Mouse (Mus musculus) midbrain, embryonic 12.5 days (tissue): ENCODE measurements around the gene Zswim2. TPM values are rescaled to one million over a fixed set of nuclear protein-coding genes. Genes with fewer than 3 reads are reported as not detected.
"Not testable (repeated sequence)": the region's sequence is repeated elsewhere in the genome, so short reads cannot be mapped to it uniquely, and the experiment has no call there.

ENCODE experiments used
- ATAC-seq: fragments of 200-750 bp; cut with Nextera tagmentation; 2 replicates; pipeline ENCODE4 v1.8.0; 2017; ENCODE audit warnings: low read depth, moderate TSS enrichment, moderate library complexity; ENCODE audit not compliant: low FRiP score
- H3K27ac ChIP-seq: fragments of 300-500 bp; sonication (generic); replicated peaks from 2 replicates; pipeline ENCODE4 v1.5.1; 2016; ENCODE audit warnings: mild to moderate bottlenecking
- H3K27me3 ChIP-seq: fragments of 300-500 bp; sonication (generic); 2 replicates; pipeline ENCODE4 v1.6.1; 2016; ENCODE audit warnings: mild to moderate bottlenecking
- H3K36me3 ChIP-seq: fragments of 300-500 bp; sonication (generic); 2 replicates; pipeline ENCODE4 v1.6.1; 2016
- H3K4me1 ChIP-seq: fragments of 300-500 bp; sonication (generic); 2 replicates; pipeline ENCODE4 v1.6.1; 2016
- H3K4me2 ChIP-seq: fragments of 300-500 bp; sonication (generic); replicated peaks from 2 replicates; pipeline ENCODE4 v1.6.1; 2016; ENCODE audit warnings: mild to moderate bottlenecking, moderate library complexity
- H3K4me3 ChIP-seq: fragments of 300-500 bp; sonication (generic); 2 replicates; pipeline ENCODE4 v1.5.1; 2016; ENCODE audit warnings: mild to moderate bottlenecking
- H3K9ac ChIP-seq: fragments of 300-500 bp; sonication (generic); replicated peaks from 2 replicates; pipeline ENCODE4 v1.6.1; 2016; ENCODE audit warnings: mild to moderate bottlenecking, moderate library complexity
- H3K9me3 ChIP-seq: fragments of 300-500 bp; sonication (generic); 2 replicates; pipeline ENCODE4 v1.6.1; 2016; ENCODE audit warnings: mild to moderate bottlenecking
- WGBS: fragments of 180-500 bp; shearing (Covaris S2); methylation state at CpG from one replicate; pipeline ENCODE4 v1.1.7; 2016; 5-methylcytosine and 5-hydroxymethylcytosine counted together
- polyA plus RNA-seq: library from polyadenylated mRNA; unstranded; fragments of >200 nt; fragmentation: Nextera tagmentation; extraction: Ambion mirVana; gene quantifications from 2 replicates; pipeline ENCODE4 v1.2.1, GENCODE M21; 2016

Gene Zswim2
- polyA plus RNA-seq: not detected in 2 replicates

DNA sequence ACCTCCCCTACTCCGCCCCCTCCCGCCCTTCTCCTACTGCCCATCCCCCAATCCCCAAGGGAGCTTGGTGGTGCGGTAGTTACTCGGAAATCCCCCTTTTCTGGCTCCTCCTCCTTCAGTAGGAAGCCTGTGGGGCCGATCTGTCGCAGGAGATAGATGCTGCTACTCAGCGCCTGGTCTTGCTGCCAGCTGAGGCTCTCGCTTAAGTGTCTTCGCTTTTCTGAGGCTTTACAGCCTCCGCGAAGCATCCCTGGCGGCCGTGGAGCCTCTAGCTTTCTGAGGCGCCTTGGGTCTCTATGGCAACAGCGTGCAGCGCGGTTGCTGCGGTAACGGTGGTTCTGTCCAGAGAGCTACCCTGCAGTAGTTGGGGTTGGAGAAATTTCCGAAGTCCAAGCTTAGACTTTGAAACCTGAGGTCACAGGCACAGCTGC is at the start of gene Zswim2:
TSS of gene Zswim2 (minus strand) at position 298 of the 431 bp plus-strand sequence.
- Histone ChIP-seq H3K9me3 (no peaks in the 10 kb centered on the region), H3K36me3 (no peaks in the 10 kb centered on the region), H3K4me2 (peak within 1 kb of the TSS; percentile 60), H3K27me3 (no peaks in the 10 kb centered on the region), H3K4me1 (peaks cover 8% of the 10 kb centered on the region; the same call in 1 of the 2 replicates), H3K9ac (no peak within 1 kb of the TSS), H3K27ac (peak within 1 kb of the TSS; percentile 76), H3K4me3 (peak within 1 kb of the TSS; percentile 38)
- under 1% methylated on average over 20 of the region's 20 CpGs for WGBS
- peak; percentile 99 for ATAC-seq

GRCm38 (mm10) chr2:83990253-83990652 is 49.2 kb upstream of the Zswim2 start, which contains the start of gene Gm13691:
TSS of gene Gm13691 (plus strand) at chr2:83990553.
- not testable (repeated sequence) for H3K9ac ChIP-seq, H3K36me3 ChIP-seq, H3K27me3 ChIP-seq, H3K4me3 ChIP-seq, H3K27ac ChIP-seq, H3K4me2 ChIP-seq, H3K4me1 ChIP-seq, ATAC-seq, H3K9me3 ChIP-seq
- WGBS: no CpG with 5 or more reads among the region's 6 CpGs

DNA sequence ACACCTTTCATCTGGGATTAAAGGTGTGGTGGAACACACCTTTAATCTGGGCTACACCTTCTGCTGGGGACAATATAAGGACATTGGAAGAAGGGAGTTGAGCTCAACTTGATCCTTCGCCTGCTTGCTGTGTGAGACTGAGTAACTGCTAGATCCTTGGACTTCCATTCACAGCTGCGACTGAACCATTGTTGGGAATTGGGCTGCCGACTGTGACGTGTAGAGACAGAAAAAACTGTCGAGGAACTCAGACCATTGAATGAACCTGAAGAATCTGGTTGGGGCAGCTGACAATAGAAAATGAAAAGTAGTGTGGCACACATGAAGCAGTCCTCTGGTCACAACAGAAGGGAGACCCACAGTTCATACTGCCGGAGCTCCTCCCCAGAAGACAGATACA is 43.4 kb upstream of the Zswim2 start, which contains the start of gene Gm13697:
TSS of gene Gm13697 (plus strand) at position 301 of the 400 bp plus-strand sequence.
- H3K9me3 ChIP-seq, H3K27ac ChIP-seq: not testable (repeated sequence)

DNA sequence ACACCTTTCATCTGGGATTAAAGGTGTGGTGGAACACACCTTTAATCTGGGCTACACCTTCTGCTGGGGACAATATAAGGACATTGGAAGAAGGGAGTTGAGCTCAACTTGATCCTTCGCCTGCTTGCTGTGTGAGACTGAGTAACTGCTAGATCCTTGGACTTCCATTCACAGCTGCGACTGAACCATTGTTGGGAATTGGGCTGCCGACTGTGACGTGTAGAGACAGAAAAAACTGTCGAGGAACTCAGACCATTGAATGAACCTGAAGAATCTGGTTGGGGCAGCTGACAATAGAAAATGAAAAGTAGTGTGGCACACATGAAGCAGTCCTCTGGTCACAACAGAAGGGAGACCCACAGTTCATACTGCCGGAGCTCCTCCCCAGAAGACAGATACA is 37.6 kb upstream of the Zswim2 start, which contains the start of gene Gm13694:
TSS of gene Gm13694 (plus strand) at position 301 of the 400 bp plus-strand sequence.
- H3K4me2 ChIP-seq, H3K9me3 ChIP-seq, ATAC-seq, H3K4me1 ChIP-seq, H3K4me3 ChIP-seq, H3K36me3 ChIP-seq, H3K27me3 ChIP-seq, H3K9ac ChIP-seq, H3K27ac ChIP-seq: not testable (repeated sequence)
- no CpG with 5 or more reads among the region's 6 CpGs for WGBS

More for the DNA sequence above, 43.4 kb upstream of the Zswim2 start, which contains the start of gene Gm13697:
- not testable (repeated sequence) for ATAC-seq, H3K36me3 ChIP-seq, H3K4me3 ChIP-seq, H3K27me3 ChIP-seq, H3K4me2 ChIP-seq, H3K9ac ChIP-seq, H3K4me1 ChIP-seq
- no CpG with 5 or more reads among the region's 6 CpGs for WGBS

- WGBS: no CpG with 5 or more reads among the region's 6 CpGs
- not testable (repeated sequence) for H3K4me2 ChIP-seq, H3K9me3 ChIP-seq, H3K4me3 ChIP-seq, ATAC-seq, H3K9ac ChIP-seq, H3K27me3 ChIP-seq, H3K4me1 ChIP-seq, H3K36me3 ChIP-seq, H3K27ac ChIP-seq
Measured at GRCm38 (mm10) chr2:83972823-83973222, 31.8 kb upstream of the Zswim2 start, which contains the start of gene Gm13696. TSS of gene Gm13696 (plus strand) at chr2:83973123.

DNA sequence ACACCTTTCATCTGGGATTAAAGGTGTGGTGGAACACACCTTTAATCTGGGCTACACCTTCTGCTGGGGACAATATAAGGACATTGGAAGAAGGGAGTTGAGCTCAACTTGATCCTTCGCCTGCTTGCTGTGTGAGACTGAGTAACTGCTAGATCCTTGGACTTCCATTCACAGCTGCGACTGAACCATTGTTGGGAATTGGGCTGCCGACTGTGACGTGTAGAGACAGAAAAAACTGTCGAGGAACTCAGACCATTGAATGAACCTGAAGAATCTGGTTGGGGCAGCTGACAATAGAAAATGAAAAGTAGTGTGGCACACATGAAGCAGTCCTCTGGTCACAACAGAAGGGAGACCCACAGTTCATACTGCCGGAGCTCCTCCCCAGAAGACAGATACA is 26.0 kb upstream of the Zswim2 start, which contains the start of gene Gm13695:
TSS of gene Gm13695 (plus strand) at position 301 of the 400 bp plus-strand sequence.
- H3K9me3 ChIP-seq, H3K4me2 ChIP-seq, H3K27me3 ChIP-seq, H3K36me3 ChIP-seq, H3K9ac ChIP-seq, H3K4me1 ChIP-seq, ATAC-seq, H3K27ac ChIP-seq, H3K4me3 ChIP-seq: not testable (repeated sequence)
- no CpG with 5 or more reads among the region's 6 CpGs for WGBS

- H3K4me1 ChIP-seq, H3K27ac ChIP-seq, H3K27me3 ChIP-seq, H3K36me3 ChIP-seq, ATAC-seq, H3K9me3 ChIP-seq, H3K4me2 ChIP-seq, H3K4me3 ChIP-seq, H3K9ac ChIP-seq: not testable (repeated sequence)
- no CpG with 5 or more reads among the region's 6 CpGs for WGBS
Measured at GRCm38 (mm10) chr2:83961203-83961602, 20.2 kb upstream of the Zswim2 start, which contains the start of gene Gm13693. TSS of gene Gm13693 (plus strand) at chr2:83961503.

GRCm38 (mm10) chr2:83955393-83955792 is 14.4 kb upstream of the Zswim2 start, which contains the start of gene Gm13698:
TSS of gene Gm13698 (plus strand) at chr2:83955693.
- no CpG with 5 or more reads among the region's 6 CpGs for WGBS
- not testable (repeated sequence) for H3K27ac ChIP-seq, ATAC-seq

GRCm38 (mm10) chr2:83941792-83942191 is 764 bp upstream of the Zswim2 start:
- no peaks in the 10 kb centered on the region for H3K27me3 ChIP-seq
- H3K9ac ChIP-seq: no peak overlapping the region
- H3K9me3 ChIP-seq: no peaks in the 10 kb centered on the region
- H3K4me2 ChIP-seq: no peak overlapping the region
- no peak overlapping the region for H3K4me3 ChIP-seq
- peaks cover 8% of the 10 kb centered on the region; the same call in 1 of the 2 replicates for H3K4me1 ChIP-seq
- WGBS: 73% methylated on average over 4 of the region's 4 CpGs
- no peaks in the 10 kb centered on the region for H3K36me3 ChIP-seq
- ATAC-seq: no peak
- no peak overlapping the region for H3K27ac ChIP-seq

More at GRCm38 (mm10) chr2:83955393-83955792, 14.4 kb upstream of the Zswim2 start, which contains the start of gene Gm13698:
- not testable (repeated sequence) for H3K36me3 ChIP-seq, H3K4me2 ChIP-seq, H3K4me3 ChIP-seq, H3K4me1 ChIP-seq, H3K9ac ChIP-seq, H3K9me3 ChIP-seq, H3K27me3 ChIP-seq

DNA sequence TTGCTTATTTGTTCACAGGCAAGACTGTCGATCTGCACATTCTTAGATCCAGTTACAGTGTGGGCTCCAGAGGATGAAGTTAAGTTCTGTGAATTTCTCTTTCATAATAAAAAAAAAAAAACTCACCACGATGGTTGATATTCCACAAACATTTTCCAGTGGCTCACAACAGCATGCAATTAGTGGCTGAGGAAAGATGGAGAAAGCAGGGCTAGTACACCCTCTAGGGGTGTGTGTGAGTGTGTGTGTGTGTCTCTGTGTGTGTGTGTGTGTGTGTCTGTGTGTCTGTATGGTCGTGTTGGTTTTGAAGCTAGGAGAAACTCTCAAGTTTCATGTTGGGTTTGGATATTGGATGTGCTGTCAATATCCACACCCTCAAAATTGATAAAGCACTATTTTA is 350 bp upstream of the Zswim2 start:
- Histone ChIP-seq H3K27me3 (no peaks in the 10 kb centered on the region), H3K9me3 (no peaks in the 10 kb centered on the region), H3K4me2 (peak overlapping the region; percentile 60), H3K36me3 (no peaks in the 10 kb centered on the region), H3K4me3 (peak overlapping the region; percentile 38; the same call in 1 of the 2 replicates), H3K27ac (peak overlapping the region; percentile 76), H3K9ac (no peak overlapping the region), H3K4me1 (peaks cover 8% of the 10 kb centered on the region; the same call in 1 of the 2 replicates)
- WGBS: 46% methylated on average over 3 of the region's 3 CpGs
- peak; percentile 55 for ATAC-seq

GRCm38 (mm10) chr2:83929478-83930088 is 11.4 kb downstream of the Zswim2 start:
- Histone ChIP-seq H3K36me3 (no peaks in the 10 kb centered on the region), H3K4me1 (no peaks in the 10 kb centered on the region), H3K4me2 (no peak overlapping the region), H3K4me3 (no peak overlapping the region), H3K9ac (no peak overlapping the region), H3K9me3 (no peaks in the 10 kb centered on the region), H3K27ac (no peak overlapping the region), H3K27me3 (no peaks in the 10 kb centered on the region)
- ATAC-seq: no peak
- 46% methylated on average over 2 of the region's 2 CpGs for WGBS

DNA sequence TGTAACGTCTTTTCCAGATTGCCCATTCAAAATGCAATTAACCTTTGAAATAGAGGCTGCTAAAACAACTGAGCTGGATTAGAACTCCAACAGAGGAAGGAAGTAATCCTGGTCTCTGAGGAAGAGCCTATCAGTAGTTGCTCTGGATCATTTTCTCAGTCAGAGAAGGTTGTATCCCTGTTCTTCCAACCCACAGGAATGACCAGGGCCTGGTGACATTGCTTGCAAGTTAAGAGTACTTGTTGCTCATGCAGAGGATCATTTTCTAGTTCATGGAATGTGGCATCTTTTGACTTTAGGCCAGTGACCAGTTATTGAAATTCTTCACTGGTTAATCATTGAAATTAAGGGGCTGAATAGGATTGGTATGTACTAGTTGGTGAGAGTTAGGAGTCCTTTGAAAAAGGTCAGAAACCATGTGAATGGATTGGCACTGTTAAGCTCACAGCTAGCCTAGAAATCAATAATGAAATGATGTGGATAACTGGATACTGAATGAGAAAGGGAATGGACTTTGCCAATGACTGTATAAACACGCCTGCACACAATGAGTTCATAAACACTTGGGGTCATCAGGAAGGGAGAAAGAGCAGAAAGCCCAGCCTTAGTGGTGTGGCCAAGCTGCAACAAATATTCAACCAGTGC is 39.0 kb downstream of the Zswim2 start:
- no peak overlapping the region for H3K27ac ChIP-seq
- H3K9ac ChIP-seq: no peak overlapping the region
- no peak overlapping the region for H3K4me3 ChIP-seq
- no peaks in the 10 kb centered on the region for H3K36me3 ChIP-seq
- no peak overlapping the region for H3K4me2 ChIP-seq
- no peak for ATAC-seq
- WGBS: 78% methylated on average over 2 of the region's 2 CpGs
- no peaks in the 10 kb centered on the region for H3K27me3 ChIP-seq
- no peaks in the 10 kb centered on the region for H3K9me3 ChIP-seq
- H3K4me1 ChIP-seq: no peaks in the 10 kb centered on the region
